Mouse (Mus musculus) liver, embryonic 11.5 days (tissue): ENCODE data around the gene Ppa2. TPM values are rescaled to one million over a fixed set of nuclear protein-coding genes. Genes with fewer than 3 reads are reported as not detected.
A peak's percentile ranks its signal among the peaks of the same experiment; 100 is the strongest.

ENCODE experiments used
- ATAC-seq: fragments of 200-750 bp; cut with Nextera tagmentation; replicated peaks from 2 replicates; pipeline ENCODE4 v1.8.0; 2017; ENCODE audit warnings: moderate number of reproducible peaks, mild to moderate bottlenecking, moderate TSS enrichment, moderate library complexity; ENCODE audit not compliant: low FRiP score
- DNase-seq: peaks from one replicate; pipeline ENCODE4 v3.0.0-alpha.2; 2017; ENCODE audit warnings: low spot score
- H3K27ac ChIP-seq: fragments of 300-500 bp; sonication (generic); 2 replicates; pipeline ENCODE4 v1.5.1; 2014; ENCODE audit warnings: mild to moderate bottlenecking, low read depth, low read length, control low read depth
- H3K27me3 ChIP-seq: fragments of 300-500 bp; sonication (generic); replicated peaks from 2 replicates; pipeline ENCODE4 v1.6.1; 2014; ENCODE audit warnings: low read length, mixed read lengths; ENCODE audit not compliant: control insufficient read depth, insufficient read depth
- H3K36me3 ChIP-seq: fragments of 300-500 bp; sonication (generic); 2 replicates; pipeline ENCODE4 v1.6.1; 2014; ENCODE audit warnings: mild to moderate bottlenecking, low read length, moderate library complexity, mixed read lengths; ENCODE audit not compliant: control insufficient read depth, insufficient read depth
- H3K4me1 ChIP-seq: fragments of 300-500 bp; sonication (generic); replicated peaks from 2 replicates; pipeline ENCODE4 v1.6.1; 2014; ENCODE audit warnings: low read length, mixed read lengths; ENCODE audit not compliant: control insufficient read depth, insufficient read depth
- H3K4me2 ChIP-seq: fragments of 300-500 bp; sonication (generic); 2 replicates; pipeline ENCODE4 v1.6.1; 2014; ENCODE audit warnings: mild to moderate bottlenecking, control low read depth, moderate library complexity
- H3K4me3 ChIP-seq: fragments of 300-500 bp; sonication (generic); 2 replicates; pipeline ENCODE4 v1.5.1; 2014; ENCODE audit warnings: low read depth, low read length, control low read depth
- H3K9ac ChIP-seq: fragments of 300-500 bp; sonication (generic); 2 replicates; pipeline ENCODE4 v1.6.1; 2014; ENCODE audit warnings: low read depth, low read length, control low read depth
- H3K9me3 ChIP-seq: fragments of 300-500 bp; sonication (generic); 2 replicates; pipeline ENCODE4 v1.6.1; 2016; ENCODE audit warnings: low read length, inconsistent platforms, mixed read lengths; ENCODE audit not compliant: control insufficient read depth
- WGBS: fragments of 180-500 bp; shearing (Covaris S2); extraction: QIAGEN DNeasy Blood & Tissue Kit; methylation state at CpG from one replicate; pipeline ENCODE4 v1.1.7; 2014; 5-methylcytosine and 5-hydroxymethylcytosine counted together
- polyA plus RNA-seq: library from polyadenylated mRNA; unstranded; fragments of >200 nt; fragmentation: Nextera tagmentation; extraction: Ambion mirVana; gene quantifications from 2 replicates; pipeline ENCODE4 v1.2.1, GENCODE M21; 2014

Ppa2 gene
- polyA plus RNA-seq, 1 experiment from 2014 or later, result 102 TPM

DNA sequence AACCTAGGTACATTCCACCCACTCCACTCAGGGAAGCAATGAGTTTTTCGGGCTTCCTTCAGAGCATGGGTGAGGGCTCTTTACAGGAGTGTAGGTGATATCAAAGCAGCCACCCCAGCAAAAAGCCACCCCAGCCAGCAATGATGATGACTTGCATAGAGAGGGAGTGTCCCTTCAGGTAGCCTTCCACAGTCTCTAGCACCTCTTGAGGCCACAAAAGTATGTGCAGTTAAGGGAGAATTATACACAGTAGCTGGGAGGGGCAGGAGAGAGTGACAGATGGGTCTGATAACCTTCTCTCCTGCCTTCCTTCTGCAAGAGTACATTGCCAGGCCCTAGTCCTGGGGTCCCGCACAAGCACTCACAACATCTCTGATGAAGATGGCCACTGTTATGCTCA, 38.9 kb downstream of the Ppa2 start:
- H3K4me1 ChIP-seq, result no peaks in the 10 kb centered on the region
- no peaks in the 10 kb centered on the region; the same call in 1 of the 2 replicates for H3K36me3 ChIP-seq
- no peak overlapping the region for H3K27ac ChIP-seq
- H3K27me3 ChIP-seq, result no peaks in the 10 kb centered on the region
- no peaks in the 10 kb centered on the region for H3K9me3 ChIP-seq
- H3K9ac ChIP-seq, result no peak overlapping the region
- H3K4me2 ChIP-seq, result no peak overlapping the region
- ATAC-seq (peak; percentile 47), DNase-seq (no peak)
- no peak overlapping the region for H3K4me3 ChIP-seq
- 89% methylated on average over 2 of the region's 2 CpGs for WGBS

- ATAC-seq (no peak), DNase-seq (no peak)
- Histone ChIP-seq H3K4me1 (no peaks in the 10 kb centered on the region), H3K4me3 (no peak overlapping the region), H3K4me2 (no peak overlapping the region), H3K27ac (no peak overlapping the region), H3K27me3 (no peaks in the 10 kb centered on the region), H3K9me3 (no peaks in the 10 kb centered on the region), H3K36me3 (no peaks in the 10 kb centered on the region), H3K9ac (no peak overlapping the region)
- WGBS, result 74% methylated on average over 6 of the region's 6 CpGs
Observed at GRCm38 (mm10) chr3:133357426-133357974, 47.6 kb downstream of the Ppa2 start.

GRCm38 (mm10) chr3:133357977-133358376, 48.1 kb downstream of the Ppa2 start:
- Histone ChIP-seq H3K9ac (no peak overlapping the region), H3K9me3 (no peaks in the 10 kb centered on the region), H3K4me1 (no peaks in the 10 kb centered on the region), H3K4me2 (no peak overlapping the region), H3K36me3 (no peaks in the 10 kb centered on the region), H3K4me3 (no peak overlapping the region), H3K27ac (no peak overlapping the region), H3K27me3 (no peaks in the 10 kb centered on the region)
- DNase-seq (no peak), ATAC-seq (no peak)

DNA sequence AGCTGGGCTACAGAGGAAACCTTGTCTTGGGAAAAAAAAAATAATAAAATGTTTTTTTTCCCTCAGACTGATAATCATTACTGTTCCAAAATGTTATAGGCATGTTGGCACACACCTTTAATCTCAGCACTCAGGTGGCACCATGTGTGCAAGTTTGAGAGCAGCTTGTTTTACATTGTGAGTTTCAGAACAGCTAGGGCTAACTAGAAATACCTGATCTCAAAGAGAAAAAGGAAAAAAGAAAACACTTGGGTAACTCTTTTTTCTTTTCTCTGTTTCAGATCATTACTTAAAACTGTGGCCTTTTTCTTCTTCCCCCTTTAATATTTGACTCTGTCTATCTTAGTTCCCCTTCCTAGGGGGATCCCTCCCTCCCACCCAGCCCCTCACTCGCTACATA, 51.5 kb downstream of the Ppa2 start:
- H3K4me3 ChIP-seq, result no peak overlapping the region
- DNase-seq (no peak), ATAC-seq (no peak)
- no peak overlapping the region for H3K4me2 ChIP-seq
- H3K9me3 ChIP-seq, result no peaks in the 10 kb centered on the region
- no peak overlapping the region for H3K9ac ChIP-seq
- no peak overlapping the region for H3K27ac ChIP-seq
- no peaks in the 10 kb centered on the region for H3K27me3 ChIP-seq
- H3K36me3 ChIP-seq, result no peaks in the 10 kb centered on the region
- no peaks in the 10 kb centered on the region for H3K4me1 ChIP-seq
- WGBS, result 83% methylated on average over 1 of the region's 1 CpGs

- WGBS, result 83% methylated on average over 3 of the region's 3 CpGs
- no peak overlapping the region for H3K9ac ChIP-seq
- H3K4me3 ChIP-seq, result no peak overlapping the region
- H3K9me3 ChIP-seq, result no peaks in the 10 kb centered on the region
- H3K36me3 ChIP-seq, result no peaks in the 10 kb centered on the region
- H3K27ac ChIP-seq, result no peak overlapping the region
- H3K27me3 ChIP-seq, result no peaks in the 10 kb centered on the region
- no peaks in the 10 kb centered on the region for H3K4me1 ChIP-seq
- H3K4me2 ChIP-seq, result no peak overlapping the region
- DNase-seq, result no peak
- no peak for ATAC-seq
Observed at GRCm38 (mm10) chr3:133364138-133364537, 54.2 kb downstream of the Ppa2 start.

DNA sequence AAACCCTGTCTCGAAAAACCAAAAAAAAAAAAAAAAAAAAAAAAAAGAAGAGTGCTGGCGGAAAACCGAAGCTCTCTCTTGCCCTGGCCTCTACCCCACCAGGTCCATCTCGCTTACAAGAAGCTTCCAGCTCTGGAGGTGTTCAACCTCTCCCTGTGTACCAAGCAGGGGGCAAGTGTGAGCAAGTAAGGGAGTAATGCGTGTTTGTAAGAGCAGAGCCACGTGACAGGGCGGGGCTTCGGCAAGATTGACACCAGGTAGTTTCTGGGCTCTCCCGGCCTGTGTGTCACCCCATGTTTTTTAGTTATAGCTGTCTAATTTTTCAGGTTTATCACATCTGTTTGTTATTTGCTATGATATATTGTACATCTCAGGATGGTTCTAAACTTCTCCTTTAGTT, 56.2 kb downstream of the Ppa2 start:
- Histone ChIP-seq H3K36me3 (no peaks in the 10 kb centered on the region), H3K27me3 (no peaks in the 10 kb centered on the region), H3K9me3 (no peaks in the 10 kb centered on the region), H3K4me3 (no peak overlapping the region), H3K27ac (no peak overlapping the region), H3K4me2 (no peak overlapping the region), H3K4me1 (no peaks in the 10 kb centered on the region), H3K9ac (no peak overlapping the region)
- 83% methylated on average over 9 of the region's 9 CpGs for WGBS
- no peak for DNase-seq
- ATAC-seq, result no peak

DNA sequence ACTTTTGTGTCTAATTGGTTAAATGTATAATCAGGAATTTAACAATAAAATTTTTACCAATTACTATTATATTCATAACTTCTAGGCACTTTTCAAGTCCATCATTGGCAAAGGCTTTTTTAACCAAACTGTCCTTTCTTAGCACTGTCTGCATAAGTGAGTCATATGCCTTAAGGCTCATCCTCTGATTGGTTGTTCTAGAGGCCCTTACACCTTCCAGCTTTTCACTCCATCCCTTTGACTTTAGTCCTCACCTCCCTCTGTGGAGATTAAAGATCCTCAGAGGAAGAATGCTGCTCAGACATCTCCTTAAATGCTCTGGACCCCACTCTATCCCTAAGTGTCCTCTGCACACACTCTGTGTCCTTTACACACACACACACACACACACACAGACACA, 68.3 kb downstream of the Ppa2 start:
- Histone ChIP-seq H3K4me2 (no peak overlapping the region), H3K27me3 (no peaks in the 10 kb centered on the region), H3K4me1 (no peaks in the 10 kb centered on the region), H3K9me3 (peaks cover 2% of the 10 kb centered on the region; the same call in 1 of the 2 replicates), H3K27ac (no peak overlapping the region), H3K4me3 (no peak overlapping the region), H3K36me3 (peaks cover 9% of the 10 kb centered on the region), H3K9ac (no peak overlapping the region)
- DNase-seq (no peak), ATAC-seq (no peak)

DNA sequence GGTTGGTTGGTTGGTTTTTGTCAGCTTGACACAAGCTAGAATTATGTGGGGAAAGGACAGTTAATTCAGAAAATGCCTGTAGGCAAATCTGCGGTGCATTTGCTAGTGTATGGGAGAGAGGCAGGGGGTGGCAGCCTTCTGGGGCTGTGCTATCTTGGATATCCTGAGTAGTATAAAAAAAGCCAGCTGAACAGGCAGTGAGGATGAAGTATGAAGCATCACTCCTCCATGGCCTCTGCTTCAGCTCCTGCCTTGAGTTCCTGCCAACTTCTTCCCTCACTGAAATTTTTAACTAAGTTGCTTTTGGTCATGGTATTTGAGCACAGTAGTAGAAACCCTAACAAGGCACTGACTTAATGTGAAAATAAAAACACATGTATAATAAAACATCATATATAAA, 70.1 kb downstream of the Ppa2 start:
- Histone ChIP-seq H3K27ac (no peak overlapping the region), H3K9me3 (peaks cover 2% of the 10 kb centered on the region; the same call in 1 of the 2 replicates), H3K9ac (no peak overlapping the region), H3K4me2 (no peak overlapping the region), H3K27me3 (no peaks in the 10 kb centered on the region), H3K4me3 (no peak overlapping the region), H3K36me3 (peaks cover 9% of the 10 kb centered on the region), H3K4me1 (no peaks in the 10 kb centered on the region)
- DNase-seq (no peak), ATAC-seq (no peak)
- 88% methylated on average over 1 of the region's 1 CpGs for WGBS

DNA sequence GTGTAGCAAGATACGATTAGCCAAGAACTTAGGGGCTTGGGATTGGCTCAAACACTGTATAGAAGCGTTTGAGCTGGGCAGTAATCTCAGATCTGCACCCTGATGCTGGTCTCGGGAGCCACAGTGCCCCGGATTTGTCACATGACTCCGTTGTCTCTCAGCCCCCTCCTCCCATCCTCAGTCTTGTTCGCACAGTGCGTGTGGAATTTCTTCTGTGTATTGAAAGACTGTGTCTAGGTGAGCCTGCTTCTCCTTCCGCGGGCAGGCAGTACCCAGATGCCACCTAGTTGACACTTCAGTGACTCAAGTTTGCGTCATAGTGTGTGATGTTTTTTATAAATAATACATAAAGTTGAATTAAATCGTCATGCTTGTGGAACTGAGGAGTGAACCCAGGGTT, 71.6 kb downstream of the Ppa2 start:
- Histone ChIP-seq H3K27me3 (no peaks in the 10 kb centered on the region), H3K36me3 (peaks cover 9% of the 10 kb centered on the region), H3K9ac (no peak overlapping the region), H3K9me3 (peaks cover 2% of the 10 kb centered on the region; the same call in 1 of the 2 replicates), H3K4me1 (no peaks in the 10 kb centered on the region), H3K4me2 (no peak overlapping the region), H3K4me3 (no peak overlapping the region), H3K27ac (no peak overlapping the region)
- DNase-seq (no peak), ATAC-seq (no peak)
- 87% methylated on average over 11 of the region's 11 CpGs for WGBS
